Mouse (Mus musculus) midbrain, embryonic 16.5 days (tissue): ENCODE results near the gene Gpm6b. TPM values are rescaled to one million over a fixed set of nuclear protein-coding genes. Genes with fewer than 3 reads are reported as not detected.

ENCODE experiments used
- ATAC-seq: fragments of 200-750 bp; cut with Nextera tagmentation; 2 replicates; pipeline ENCODE4 v1.8.0; 2017; ENCODE audit warnings: moderate TSS enrichment
- H3K27ac ChIP-seq: fragments of 300-500 bp; sonication (generic); 2 replicates; pipeline ENCODE4 v1.5.1; 2014; ENCODE audit warnings: mild to moderate bottlenecking, low read length, mixed read lengths
- H3K27me3 ChIP-seq: fragments of 300-500 bp; sonication (generic); 2 replicates; pipeline ENCODE4 v1.6.1; 2014; ENCODE audit warnings: low read depth, low read length, mixed read lengths; ENCODE audit not compliant: control insufficient read depth, insufficient read depth
- H3K36me3 ChIP-seq: fragments of 300-500 bp; sonication (generic); 2 replicates; pipeline ENCODE4 v1.6.1; 2014; ENCODE audit warnings: mild to moderate bottlenecking, low read length, moderate library complexity, mixed read lengths; ENCODE audit not compliant: control insufficient read depth, insufficient read depth
- H3K4me1 ChIP-seq: fragments of 300-500 bp; sonication (generic); 2 replicates; pipeline ENCODE4 v1.6.1; 2014; ENCODE audit warnings: mild to moderate bottlenecking, low read length, mixed read lengths; ENCODE audit not compliant: control insufficient read depth, insufficient read depth
- H3K4me2 ChIP-seq: fragments of 300-500 bp; sonication (generic); 2 replicates; pipeline ENCODE4 v1.6.1; 2014; ENCODE audit warnings: mild to moderate bottlenecking, low read length, mixed read lengths
- H3K4me3 ChIP-seq: fragments of 300-500 bp; sonication (generic); 2 replicates; pipeline ENCODE4 v1.5.1; 2014; ENCODE audit warnings: low read depth, mild to moderate bottlenecking, low read length, moderate library complexity, mixed read lengths
- H3K9ac ChIP-seq: fragments of 300-500 bp; sonication (generic); 2 replicates; pipeline ENCODE4 v1.6.1; 2014; ENCODE audit warnings: low read depth, low read length, mixed read lengths
- H3K9me3 ChIP-seq: fragments of 300-500 bp; sonication (generic); replicated peaks from 2 replicates; pipeline ENCODE4 v1.6.1; 2014; ENCODE audit warnings: mild to moderate bottlenecking, low read length, mixed read lengths; ENCODE audit not compliant: control insufficient read depth, poor library complexity, severe bottlenecking
- WGBS: fragments of 180-500 bp; shearing (Covaris S2); extraction: QIAGEN DNeasy Blood & Tissue Kit; methylation state at CpG from one replicate; pipeline ENCODE4 v1.1.7; 2014; 5-methylcytosine and 5-hydroxymethylcytosine counted together
- polyA plus RNA-seq: library from polyadenylated mRNA; unstranded; fragments of >200 nt; fragmentation: Nextera tagmentation; extraction: Ambion mirVana; gene quantifications from 2 replicates; pipeline ENCODE4 v1.2.1, GENCODE M21; 2015

Gpm6b gene
- polyA plus RNA-seq, 1 experiment from 2014 or later, result 282 TPM

- Histone ChIP-seq H3K4me3 (no peak overlapping the region), H3K4me2 (no peak overlapping the region), H3K9me3 (no peaks in the 10 kb centered on the region), H3K36me3 (no peaks in the 10 kb centered on the region), H3K27ac (no peak overlapping the region), H3K9ac (no peak overlapping the region), H3K4me1 (0 out of 2 replicates have a peak, but pooled peaks cover 2% of the 10 kb centered on the region), H3K27me3 (no peaks in the 10 kb centered on the region)
- WGBS, result 94% methylated on average over 9 of the region's 9 CpGs
- no peak for ATAC-seq
These were observed 100.2 kb downstream of the Gpm6b start for GRCm38 (mm10) chrX:166338784-166339520.

- Histone ChIP-seq H3K36me3 (no peaks in the 10 kb centered on the region), H3K27me3 (no peaks in the 10 kb centered on the region), H3K9me3 (no peaks in the 10 kb centered on the region), H3K4me1 (0 out of 2 replicates have a peak, but pooled peaks cover 2% of the 10 kb centered on the region), H3K9ac (no peak overlapping the region), H3K27ac (no peak overlapping the region), H3K4me3 (no peak overlapping the region), H3K4me2 (no peak overlapping the region)
- 90% methylated on average over 4 of the region's 4 CpGs for WGBS
- ATAC-seq, result no peak
These were observed 101.2 kb downstream of the Gpm6b start for GRCm38 (mm10) chrX:166339911-166340310.

DNA sequence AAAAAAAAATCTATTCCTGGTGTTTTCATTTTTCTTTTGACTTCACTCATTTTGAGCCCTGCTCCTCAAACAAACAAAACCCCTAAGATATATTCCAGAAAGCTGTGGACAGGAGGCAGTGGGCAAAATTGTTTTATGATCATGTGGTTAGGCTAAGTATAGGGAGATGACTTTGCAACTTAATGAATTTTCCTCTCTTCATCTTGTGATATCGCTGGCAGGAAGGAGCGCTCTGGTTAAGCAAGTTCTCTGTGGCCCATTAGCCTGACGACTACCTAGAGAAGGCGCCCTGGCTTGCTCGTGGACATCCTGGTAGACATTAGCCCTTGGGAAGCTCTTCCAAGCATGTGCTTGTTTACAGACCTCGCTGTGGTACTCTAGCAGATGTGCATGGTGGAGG lies 103.1 kb downstream of the Gpm6b start:
- Histone ChIP-seq H3K9ac (no peak overlapping the region), H3K27me3 (no peaks in the 10 kb centered on the region), H3K4me2 (no peak overlapping the region), H3K36me3 (no peaks in the 10 kb centered on the region), H3K9me3 (no peaks in the 10 kb centered on the region), H3K4me3 (no peak overlapping the region), H3K4me1 (0 out of 2 replicates have a peak, but pooled peaks cover 2% of the 10 kb centered on the region), H3K27ac (no peak overlapping the region)
- WGBS, result 82% methylated on average over 6 of the region's 6 CpGs
- ATAC-seq, result no peak

- Histone ChIP-seq H3K9me3 (no peaks in the 10 kb centered on the region), H3K4me1 (peaks cover 8% of the 10 kb centered on the region; the same call in 1 of the 2 replicates), H3K9ac (peak overlapping the region; percentile 66), H3K4me2 (peak overlapping the region; percentile 41), H3K36me3 (no peaks in the 10 kb centered on the region), H3K27ac (peak overlapping the region; percentile 90), H3K4me3 (peak overlapping the region; percentile 43), H3K27me3 (no peaks in the 10 kb centered on the region; the same call in 1 of the 2 replicates)
- WGBS, result 10% methylated on average over 10 of the region's 10 CpGs
- ATAC-seq, result peak; percentile 93
These were observed 105.7 kb downstream of the Gpm6b start for GRCm38 (mm10) chrX:166344228-166345015.

- H3K4me3 ChIP-seq, result peak overlapping the region; percentile 38
- peak overlapping the region; percentile 59 for H3K4me2 ChIP-seq
- H3K4me1 ChIP-seq, result peaks cover 14% of the 10 kb centered on the region
- 0 out of 2 replicates have a peak overlapping the region, but pooled peaks have one; percentile 44 for H3K9ac ChIP-seq
- H3K36me3 ChIP-seq, result no peaks in the 10 kb centered on the region
- 42% methylated on average over 6 of the region's 6 CpGs for WGBS
- peak overlapping the region; percentile 63; the same call in 1 of the 2 replicates for H3K27ac ChIP-seq
- H3K27me3 ChIP-seq, result no peaks in the 10 kb centered on the region; the same call in 1 of the 2 replicates
- no peaks in the 10 kb centered on the region for H3K9me3 ChIP-seq
- no peak for ATAC-seq
These were observed 109.4 kb downstream of the Gpm6b start for GRCm38 (mm10) chrX:166348086-166348485.

- 45% methylated on average over 4 of the region's 4 CpGs for WGBS
- no peak overlapping the region for H3K9ac ChIP-seq
These were observed 109.9 kb downstream of the Gpm6b start for GRCm38 (mm10) chrX:166348634-166349033.

GRCm38 (mm10) chrX:166351790-166352189 lies 113.1 kb downstream of the Gpm6b start:
- Histone ChIP-seq H3K9ac (no peak overlapping the region), H3K36me3 (no peaks in the 10 kb centered on the region), H3K27me3 (no peaks in the 10 kb centered on the region; the same call in 1 of the 2 replicates), H3K9me3 (no peaks in the 10 kb centered on the region), H3K27ac (no peak overlapping the region), H3K4me3 (no peak overlapping the region), H3K4me2 (no peak overlapping the region), H3K4me1 (peaks cover 12% of the 10 kb centered on the region)
- WGBS, result 22% methylated on average over 6 of the region's 6 CpGs
- 0 out of 2 replicates have a peak, but pooled peaks have one; percentile 33 for ATAC-seq

More at GRCm38 (mm10) chrX:166348634-166349033, 109.9 kb downstream of the Gpm6b start:
- Histone ChIP-seq H3K9me3 (no peaks in the 10 kb centered on the region), H3K27me3 (no peaks in the 10 kb centered on the region; the same call in 1 of the 2 replicates), H3K4me2 (peak overlapping the region; percentile 59), H3K4me1 (peaks cover 12% of the 10 kb centered on the region), H3K4me3 (peak overlapping the region; percentile 38), H3K27ac (0 out of 2 replicates have a peak overlapping the region, but pooled peaks have one; percentile 32), H3K36me3 (no peaks in the 10 kb centered on the region)
- ATAC-seq, result no peak

DNA sequence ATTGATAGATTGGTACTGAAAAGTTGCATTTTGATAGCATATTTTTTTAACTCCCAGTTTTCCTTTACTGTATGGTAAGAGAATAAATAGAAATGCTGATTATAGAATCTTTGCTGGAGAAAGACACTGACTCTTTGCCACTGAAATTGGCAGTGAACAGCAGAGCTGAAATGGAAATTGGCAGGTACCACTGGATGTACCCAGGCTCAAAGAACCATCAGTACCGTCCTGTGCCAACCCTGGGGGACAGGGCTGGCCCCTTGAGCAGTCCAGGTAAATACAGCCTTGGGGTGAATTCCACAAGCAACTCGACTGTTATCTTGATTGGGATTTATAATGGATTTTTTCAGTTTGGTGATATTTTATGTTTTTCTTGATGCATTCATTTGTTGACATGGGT lies 114.7 kb downstream of the Gpm6b start:
- 63% methylated on average over 2 of the region's 2 CpGs for WGBS
- no peak for ATAC-seq
- Histone ChIP-seq H3K9me3 (no peaks in the 10 kb centered on the region), H3K36me3 (no peaks in the 10 kb centered on the region), H3K27me3 (no peaks in the 10 kb centered on the region; the same call in 1 of the 2 replicates), H3K27ac (no peak overlapping the region), H3K4me2 (no peak overlapping the region), H3K9ac (no peak overlapping the region), H3K4me1 (peaks cover 12% of the 10 kb centered on the region), H3K4me3 (no peak overlapping the region)
